Mouse (Mus musculus) midbrain, postnatal 0 days (tissue): ENCODE results near the gene Gm10382. TPM values are rescaled to one million over a fixed set of nuclear protein-coding genes. Genes with fewer than 3 reads are reported as not detected.

Experiments used
- ATAC-seq: fragments of 200-750 bp; cut with Nextera tagmentation; 2 replicates; pipeline ENCODE4 v1.8.0; 2017; ENCODE audit warnings: moderate number of reproducible peaks, mild to moderate bottlenecking, moderate TSS enrichment, moderate library complexity; ENCODE audit not compliant: low FRiP score
- DNase-seq: peaks from one replicate; pipeline ENCODE4 v3.0.0-alpha.2; 2015; ENCODE audit warnings: low spot score
- H3K27ac ChIP-seq: fragments of 300-500 bp; sonication (generic); 2 replicates; pipeline ENCODE4 v1.5.1; 2014; ENCODE audit warnings: low read depth, mild to moderate bottlenecking, low read length, mixed read lengths
- H3K27me3 ChIP-seq: fragments of 300-500 bp; sonication (generic); 2 replicates; pipeline ENCODE4 v1.6.1; 2014; ENCODE audit warnings: low read length, control low read depth, mixed read lengths; ENCODE audit not compliant: insufficient read depth
- H3K36me3 ChIP-seq: fragments of 300-500 bp; sonication (generic); 2 replicates; pipeline ENCODE4 v1.6.1; 2014; ENCODE audit warnings: low read length, control low read depth, mixed read lengths; ENCODE audit not compliant: insufficient read depth
- H3K4me1 ChIP-seq: fragments of 300-500 bp; sonication (generic); 2 replicates; pipeline ENCODE4 v1.6.1; 2014; ENCODE audit warnings: mild to moderate bottlenecking, control low read depth, antibody characterized with exemption, low read length, mixed read lengths; ENCODE audit not compliant: insufficient read depth
- H3K4me2 ChIP-seq: fragments of 300-500 bp; sonication (generic); 2 replicates; pipeline ENCODE4 v1.6.1; 2014; ENCODE audit warnings: low read depth, mild to moderate bottlenecking, low read length, mixed read lengths; ENCODE audit not compliant: poor library complexity, severe bottlenecking
- H3K4me3 ChIP-seq: fragments of 300-500 bp; sonication (generic); 2 replicates; pipeline ENCODE4 v1.5.1; 2014; ENCODE audit warnings: low read depth, mild to moderate bottlenecking, low read length, moderate library complexity
- H3K9ac ChIP-seq: fragments of 300-500 bp; sonication (generic); replicated peaks from 2 replicates; pipeline ENCODE4 v1.6.1; 2014; ENCODE audit warnings: mild to moderate bottlenecking, low read length, moderate library complexity, mixed read lengths; ENCODE audit not compliant: poor library complexity, severe bottlenecking
- H3K9me3 ChIP-seq: fragments of 300-500 bp; sonication (generic); 2 replicates; pipeline ENCODE4 v1.6.1; 2016; ENCODE audit warnings: low read length, control low read depth
- CTCF ChIP-seq: IDR thresholded peaks from 2 replicates; pipeline ENCODE4 v1.5.1; 2016; ENCODE audit warnings: antibody characterized with exemption, mild to moderate bottlenecking
- WGBS: fragments of 180-500 bp; shearing (Covaris S2); extraction: QIAGEN DNeasy Blood & Tissue Kit; methylation state at CpG from one replicate; pipeline ENCODE4 v1.1.7; 2014; 5-methylcytosine and 5-hydroxymethylcytosine counted together
- polyA plus RNA-seq: library from polyadenylated mRNA; unstranded; fragments of >200 nt; fragmentation: Nextera tagmentation; extraction: Ambion mirVana; gene quantifications from 2 replicates; pipeline ENCODE4 v1.2.1, GENCODE M21; 2015
- total RNA-seq: library from RNA; depleted of rRNA; stranded (reverse); fragments of >200 nt; gene quantifications from 2 replicates; pipeline ENCODE4 v1.2.3, GENCODE M21; 2014

The Gm10382 gene
- total and polyA plus RNA-seq, 2 experiments from 2014 or later, result 0.83 TPM; not detected in 1

DNA sequence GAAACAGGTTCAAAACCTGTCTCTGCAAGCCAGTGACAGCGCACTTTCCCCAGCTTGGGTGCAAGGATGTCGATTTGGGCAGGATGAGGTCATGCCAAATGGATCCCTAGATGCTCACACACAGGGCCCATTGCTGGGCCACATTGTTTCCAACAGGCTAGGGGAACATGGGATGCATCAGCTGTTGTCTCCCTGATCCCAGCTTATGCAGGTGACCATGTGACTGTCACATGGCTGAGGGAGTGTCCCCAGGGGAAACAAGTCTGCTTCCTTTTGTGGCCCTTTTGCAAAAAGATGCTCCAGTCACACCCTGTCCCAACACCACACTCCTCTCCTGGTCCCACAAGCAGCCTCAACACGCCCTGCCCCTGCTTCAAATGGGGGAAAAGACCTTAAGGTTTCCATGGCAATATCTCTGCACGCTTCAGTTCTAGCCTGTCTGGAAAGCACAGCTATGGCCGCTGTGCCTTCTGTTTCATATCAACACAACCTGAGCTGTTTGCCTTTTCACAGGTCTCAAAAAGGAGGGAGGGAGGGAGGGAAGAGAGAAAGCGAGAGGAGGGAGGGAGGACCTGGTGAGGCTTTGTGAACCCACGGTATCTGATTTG, 34.1 kb upstream of the Gm10382 start:
- peak; percentile 47 for DNase-seq

DNA sequence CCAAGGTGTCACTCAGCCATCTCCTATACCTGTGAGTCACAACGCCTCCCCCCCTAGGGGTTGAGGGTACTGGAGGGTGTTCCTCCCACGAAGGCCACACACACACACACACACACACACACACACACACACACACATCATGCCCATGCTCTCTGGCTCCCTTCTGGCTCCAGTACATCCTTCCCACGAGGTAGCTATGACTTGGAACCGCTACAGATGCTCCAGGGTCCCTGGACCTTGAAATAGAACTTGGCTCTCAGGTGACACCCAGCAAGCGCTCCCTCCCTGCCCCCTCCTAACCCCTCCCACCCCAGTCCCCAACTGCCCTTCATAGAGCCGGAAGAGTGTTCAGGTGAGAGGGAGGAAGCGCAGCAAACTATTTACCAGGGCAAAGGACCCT, 33.5 kb upstream of the Gm10382 start:
- Histone ChIP-seq H3K4me3 (no peak overlapping the region), H3K4me1 (peaks cover 5% of the 10 kb centered on the region; the same call in 1 of the 2 replicates), H3K27ac (no peak overlapping the region), H3K9me3 (no peaks in the 10 kb centered on the region), H3K4me2 (no peak overlapping the region), H3K9ac (0 out of 2 replicates have a peak overlapping the region, but pooled peaks have one; percentile 13), H3K36me3 (no peaks in the 10 kb centered on the region), H3K27me3 (no peaks in the 10 kb centered on the region)
- no peak for TF ChIP-seq CTCF
- 60% methylated on average over 7 of the region's 7 CpGs for WGBS
- DNase-seq, result no peak
- no peak for ATAC-seq

More for the DNA sequence above, 34.1 kb upstream of the Gm10382 start:
- Histone ChIP-seq H3K27me3 (no peaks in the 10 kb centered on the region), H3K9ac (0 out of 2 replicates have a peak overlapping the region, but pooled peaks have one; percentile 13), H3K4me2 (no peak overlapping the region), H3K36me3 (no peaks in the 10 kb centered on the region), H3K4me1 (peaks cover 5% of the 10 kb centered on the region; the same call in 1 of the 2 replicates), H3K9me3 (no peaks in the 10 kb centered on the region), H3K27ac (peak overlapping the region; percentile 39; the same call in 1 of the 2 replicates), H3K4me3 (no peak overlapping the region)
- TF ChIP-seq CTCF, result no peak
- 47% methylated on average over 7 of the region's 7 CpGs for WGBS
- ATAC-seq, result 0 out of 2 replicates have a peak, but pooled peaks have one; percentile 56

DNA sequence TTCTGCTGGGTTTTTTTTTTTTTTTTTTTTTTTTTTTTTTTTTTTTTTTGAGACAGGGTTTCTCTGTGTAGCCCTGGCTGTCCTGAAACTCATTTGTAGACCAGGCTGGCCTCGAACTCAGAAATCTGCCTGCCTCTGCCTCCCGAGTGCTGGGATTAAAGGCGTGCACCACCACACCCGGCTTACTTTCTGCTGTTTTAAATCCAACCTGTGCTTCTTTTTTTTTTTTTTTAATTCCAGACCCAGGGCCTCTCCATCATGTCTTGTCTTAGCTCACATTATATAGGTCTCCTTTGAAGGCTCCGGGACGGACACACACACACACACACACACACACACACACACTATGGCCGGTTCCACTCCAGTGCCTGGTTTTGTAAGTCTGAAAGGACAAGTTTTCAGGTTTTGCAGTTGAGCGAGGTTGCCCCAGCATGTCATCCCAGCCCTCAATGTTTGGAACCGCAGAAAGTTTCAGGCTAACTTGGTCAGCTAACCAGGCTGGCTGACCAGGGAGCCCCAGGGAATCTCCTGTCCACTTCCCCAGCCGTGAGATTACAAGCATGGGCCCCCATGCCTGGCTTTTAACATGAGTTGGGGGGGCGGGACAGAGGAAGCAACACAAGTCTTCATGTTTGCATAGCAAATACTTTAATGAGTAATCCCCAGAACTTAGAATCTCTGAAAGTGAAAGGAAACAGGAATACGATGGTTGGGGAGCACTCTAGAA, 31.4 kb upstream of the Gm10382 start:
- TF ChIP-seq CTCF, result no peak
- no peak overlapping the region for H3K4me2 ChIP-seq
- H3K9ac ChIP-seq, result no peak overlapping the region
- 78% methylated on average over 12 of the region's 12 CpGs for WGBS
- no peaks in the 10 kb centered on the region for H3K27me3 ChIP-seq
- H3K4me1 ChIP-seq, result peaks cover 5% of the 10 kb centered on the region; the same call in 1 of the 2 replicates
- H3K9me3 ChIP-seq, result no peaks in the 10 kb centered on the region
- no peak overlapping the region for H3K4me3 ChIP-seq
- ATAC-seq, result no peak
- no peak overlapping the region for H3K27ac ChIP-seq
- DNase-seq, result no peak
- H3K36me3 ChIP-seq, result no peaks in the 10 kb centered on the region

DNA sequence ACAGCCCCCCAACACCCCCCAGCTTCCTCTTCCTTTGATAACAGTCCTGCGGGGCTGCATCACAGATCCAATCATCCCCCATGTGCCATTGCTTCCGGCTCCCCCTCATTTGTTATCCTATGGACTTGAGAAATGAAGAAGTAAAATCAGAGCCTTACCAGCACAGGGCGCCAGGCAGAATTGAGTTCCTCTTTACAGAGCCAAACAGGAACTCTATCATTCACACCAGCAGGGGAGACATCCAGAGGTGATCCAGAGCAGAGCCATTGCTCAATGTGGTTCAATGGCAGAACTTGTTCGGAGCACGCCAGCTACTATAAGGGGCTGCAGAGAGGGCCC, 30.9 kb upstream of the Gm10382 start:
- DNase-seq (no peak), ATAC-seq (no peak)
- Histone ChIP-seq H3K4me1 (peaks cover 5% of the 10 kb centered on the region; the same call in 1 of the 2 replicates), H3K4me2 (no peak overlapping the region), H3K27ac (no peak overlapping the region), H3K9ac (no peak overlapping the region), H3K9me3 (no peaks in the 10 kb centered on the region), H3K36me3 (no peaks in the 10 kb centered on the region), H3K4me3 (no peak overlapping the region), H3K27me3 (no peaks in the 10 kb centered on the region)
- TF ChIP-seq CTCF, result no peak
- WGBS, result 84% methylated on average over 5 of the region's 5 CpGs

DNA sequence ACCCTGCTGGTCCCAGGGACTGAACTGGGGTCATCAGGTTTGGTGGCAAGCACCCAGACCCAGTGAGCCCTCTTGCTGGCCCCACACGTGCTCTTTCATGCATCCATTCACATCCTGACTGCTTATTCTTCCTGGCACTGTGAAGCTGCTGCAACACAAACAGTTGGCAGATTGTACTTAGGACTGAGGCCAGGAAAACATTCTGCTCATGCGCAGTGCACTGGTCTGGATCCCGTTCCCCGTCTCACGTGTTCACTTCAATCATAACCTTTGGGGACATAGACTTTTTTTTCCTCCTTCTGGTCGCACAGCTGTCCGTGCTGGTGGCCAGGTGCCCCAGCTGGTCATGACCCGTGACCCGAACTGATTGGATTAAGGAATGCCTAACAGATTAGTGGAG, 28.6 kb upstream of the Gm10382 start:
- no peak overlapping the region for H3K4me3 ChIP-seq
- H3K27me3 ChIP-seq, result no peaks in the 10 kb centered on the region
- no peak overlapping the region for H3K27ac ChIP-seq
- 51% methylated on average over 9 of the region's 9 CpGs for WGBS
- peak; percentile 76 for DNase-seq
- no peaks in the 10 kb centered on the region for H3K9me3 ChIP-seq
- ATAC-seq, result no peak
- H3K4me2 ChIP-seq, result no peak overlapping the region
- H3K36me3 ChIP-seq, result no peaks in the 10 kb centered on the region
- TF ChIP-seq CTCF, result no peak
- H3K4me1 ChIP-seq, result 0 out of 2 replicates have a peak, but pooled peaks cover 2% of the 10 kb centered on the region
- H3K9ac ChIP-seq, result no peak overlapping the region

DNA sequence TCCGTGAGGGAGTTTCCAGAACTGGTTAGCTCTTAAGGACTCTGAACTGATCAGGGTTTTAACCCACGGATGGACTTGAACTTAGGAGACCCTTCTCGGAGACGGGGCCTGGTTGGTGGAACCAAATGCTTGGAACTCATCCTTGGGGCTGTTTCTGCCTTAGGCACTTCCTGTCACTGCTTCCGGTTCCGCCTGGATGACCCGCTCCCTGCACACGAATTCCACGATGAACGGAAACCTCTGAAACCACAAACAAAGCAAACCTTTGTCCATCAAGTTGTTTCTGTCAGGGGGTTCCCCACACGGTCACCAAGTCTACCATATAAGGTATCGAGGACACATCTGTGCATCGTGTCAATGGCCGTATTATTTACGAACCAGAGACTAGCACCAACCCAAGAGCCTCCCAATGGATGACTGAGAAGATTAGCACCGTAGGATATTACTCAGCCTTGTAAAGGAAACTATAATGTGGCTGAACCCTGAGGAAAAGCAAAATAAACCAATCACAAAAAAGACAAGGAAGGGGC, 28.1 kb upstream of the Gm10382 start:
- H3K9me3 ChIP-seq, result no peaks in the 10 kb centered on the region
- H3K27ac ChIP-seq, result no peak overlapping the region
- no peak overlapping the region for H3K9ac ChIP-seq
- TF ChIP-seq CTCF, result no peak
- WGBS, result 71% methylated on average over 16 of the region's 16 CpGs
- H3K4me2 ChIP-seq, result no peak overlapping the region
- H3K27me3 ChIP-seq, result no peaks in the 10 kb centered on the region
- ATAC-seq (no peak), DNase-seq (no peak)
- H3K36me3 ChIP-seq, result no peaks in the 10 kb centered on the region
- no peak overlapping the region for H3K4me3 ChIP-seq
- no peaks in the 10 kb centered on the region for H3K4me1 ChIP-seq
